Mouse (Mus musculus): ENCODE data around the gene Cnn1. TPM values are rescaled to one million over a fixed set of nuclear protein-coding genes. Genes with fewer than 3 reads are reported as not detected.

Cnn1 gene
- total and polyA plus RNA-seq, 3 experiments: 0.06 to 0.19 TPM; not detected in 1

GRCm38 (mm10) chr9:22134246-22134890 lies 35.4 kb downstream of the Cnn1 start:
- Histone ChIP-seq H3K9me3 (replicated peaks; ENCODE audit: insufficient read depth, low read length) (no peaks in the 10 kb centered on the region), H3K36me3 (ENCODE audit: control insufficient read depth in 1 of 2, insufficient read depth in 2 of 2, low read length in 2 of 2) (peaks cover 0 to 33% of the 10 kb centered on the region in 2 experiments; a peak in 2 of 4 replicates), H3K27ac (ENCODE audit: control insufficient read depth, low read depth, low read length) (peak overlapping the region; percentile 78; the same call in 1 of the 2 replicates), H3K4me1 (ENCODE audit: control insufficient read depth in 1 of 2, insufficient read depth in 2 of 2, low read length in 2 of 2) (peaks cover 18 to 42% of the 10 kb centered on the region in 2 experiments), H3K79me2 (ENCODE audit: control insufficient read depth, insufficient read depth, low read length, poor library complexity) (no peaks in the 10 kb centered on the region), H3K4me3 (ENCODE audit: control insufficient read depth in 1 of 2, insufficient read depth in 1 of 2, low read depth in 2 of 2, low read length in 2 of 2) (no peak overlapping the region), H3K9ac (ENCODE audit: control insufficient read depth, low read depth, low read length, poor library complexity, severe bottlenecking) (peak overlapping the region; percentile 1; the same call in 1 of the 2 replicates), H3K27me3 (ENCODE audit: control insufficient read depth in 1 of 2, insufficient read depth in 2 of 2, low read length in 2 of 2) (no peaks in the 10 kb centered on the region)
- TF ChIP-seq POLR2AphosphoS5 (IDR thresholded peaks at IDR 0.05; ENCODE audit: borderline replicate concordance, low read depth, low read length): no peak
- no peak for TF ChIP-seq TAL1 (IDR thresholded peaks at IDR 0.05; ENCODE audit: low read length)
- no peak for TF ChIP-seq CHD1 (IDR thresholded peaks at IDR 0.05; ENCODE audit: low read depth, low read length)
- no peak for DNase-seq (ENCODE audit: low read depth, low spot score)

- TF ChIP-seq TAL1 (IDR thresholded peaks at IDR 0.05; ENCODE audit: low read length) (no peak), POLR2AphosphoS5 (IDR thresholded peaks at IDR 0.05; ENCODE audit: borderline replicate concordance, low read depth, low read length) (no peak), TCF12 (IDR thresholded peaks at IDR 0.05; ENCODE audit: low read depth, low read length) (peak; percentile 42; the same call in 1 of the 2 replicates), ZMIZ1 (IDR thresholded peaks at IDR 0.05; ENCODE audit: low read depth, low read length) (no peak), GABPA (IDR thresholded peaks at IDR 0.05; ENCODE audit: low read depth, low read length) (no peak), ELF1 (IDR thresholded peaks at IDR 0.05; ENCODE audit: low read depth, low read length) (no peak), POLR2A (IDR thresholded peaks at IDR 0.05; ENCODE audit: control insufficient read depth in 1 of 2, insufficient read depth in 1 of 2, low read depth in 1 of 2, low read length in 2 of 2, poor library complexity in 1 of 2) (0 out of 4 replicates have a peak, but pooled peaks of 1 of the 2 experiments have one; percentile 38), GATA1 (IDR thresholded peaks at IDR 0.05; ENCODE audit: low read depth, low read length) (no peak), JUND (IDR thresholded peaks at IDR 0.05; ENCODE audit: low read depth, low read length) (no peak), RCOR1 (IDR thresholded peaks at IDR 0.05; ENCODE audit: low read depth, low read length) (peak; percentile 75), ZKSCAN1 (IDR thresholded peaks at IDR 0.05; ENCODE audit: low read depth, low read length) (no peak), CHD1 (IDR thresholded peaks at IDR 0.05; ENCODE audit: low read depth, low read length) (no peak), ETS1 (IDR thresholded peaks at IDR 0.05; ENCODE audit: low read depth, low read length) (peak; percentile 36; the same call in 1 of the 2 replicates), TBP (IDR thresholded peaks at IDR 0.05; ENCODE audit: low read depth, low read length) (0 out of 2 replicates have a peak, but pooled peaks have one; percentile 20), EP300 (IDR thresholded peaks at IDR 0.05; ENCODE audit: low read depth in 1 of 2, low read length in 2 of 2) (peak; percentile 48 to 49; a peak in 3 of 4 replicates), CTCF (IDR thresholded peaks at IDR 0.05 in 2 of 3, conservative IDR thresholded peaks at IDR 0.05 in 1 of 3; ENCODE audit: control insufficient read depth in 1 of 3, insufficient read depth in 1 of 3, low read depth in 2 of 3, low read length in 3 of 3, poor library complexity in 1 of 3, severe bottlenecking in 1 of 3) (no peak), MXI1 (IDR thresholded peaks at IDR 0.05; ENCODE audit: low read depth, low read length) (peak; percentile 43; the same call in 1 of the 2 replicates), MAX (IDR thresholded peaks at IDR 0.05; ENCODE audit: low read length) (peak; percentile 73)
- peak overlapping the region; percentile 78 for H3K27ac ChIP-seq (ENCODE audit: control insufficient read depth, low read depth, low read length)
- peak overlapping the region; percentile 20 for H3K9ac ChIP-seq (ENCODE audit: control insufficient read depth, low read depth, low read length, poor library complexity, severe bottlenecking)
- H3K79me2 ChIP-seq (ENCODE audit: control insufficient read depth, insufficient read depth, low read length, poor library complexity): no peaks in the 10 kb centered on the region
- H3K4me1 ChIP-seq (ENCODE audit: control insufficient read depth in 1 of 2, insufficient read depth in 2 of 2, low read length in 2 of 2): peaks cover 18 to 42% of the 10 kb centered on the region in 2 experiments
- peak; percentile 78 for DNase-seq (ENCODE audit: low read depth, low spot score)
- no peaks in the 10 kb centered on the region for H3K9me3 ChIP-seq (replicated peaks; ENCODE audit: insufficient read depth, low read length)
- no peaks in the 10 kb centered on the region for H3K27me3 ChIP-seq (ENCODE audit: control insufficient read depth in 1 of 2, insufficient read depth in 2 of 2, low read length in 2 of 2)
- H3K36me3 ChIP-seq (ENCODE audit: control insufficient read depth in 1 of 2, insufficient read depth in 2 of 2, low read length in 2 of 2): peaks cover 0 to 33% of the 10 kb centered on the region in 2 experiments; a peak in 2 of 4 replicates
- peak overlapping the region; percentile 2 to 16; a peak in 2 of 4 replicates for H3K4me3 ChIP-seq (ENCODE audit: control insufficient read depth in 1 of 2, insufficient read depth in 1 of 2, low read depth in 2 of 2, low read length in 2 of 2)
These were observed 36.1 kb downstream of the Cnn1 start for GRCm38 (mm10) chr9:22134988-22135643.
